Mouse (Mus musculus): ENCODE data around the gene St5.

- TF ChIP-seq CTCF (conservative IDR thresholded peaks at IDR 0.05; ENCODE audit: insufficient read depth, insufficient read length, low read depth, low read length): no peak
- TF ChIP-seq POLR2A (IDR thresholded peaks at IDR 0.05; ENCODE audit: low read depth, low read length): no peak
Measured at GRCm38 (mm10) chr7:109674944-109675628, 28.3 kb downstream of the St5 start.

Data from kidney, adult 2 months (tissue).